Mouse (Mus musculus) heart, embryonic 13.5 days (tissue): ENCODE data around the gene Hist1h4j. TPM values are rescaled to one million over a fixed set of nuclear protein-coding genes. Genes with fewer than 3 reads are reported as not detected.
"Not testable (repeated sequence)": the region's sequence is repeated elsewhere in the genome, so short reads cannot be mapped to it uniquely, and the experiment has no call there.

Source experiments
- ATAC-seq: fragments of 200-750 bp; cut with Nextera tagmentation; 2 replicates; pipeline ENCODE4 v1.8.0; 2017; ENCODE audit warnings: moderate TSS enrichment; ENCODE audit not compliant: insufficient number of reproducible peaks, low FRiP score, low TSS enrichment; ENCODE audit errors: extremely low read depth
- H3K27ac ChIP-seq: fragments of 300-500 bp; sonication (generic); replicated peaks from 2 replicates; pipeline ENCODE4 v1.5.1; 2015; ENCODE audit warnings: moderate library complexity, mild to moderate bottlenecking, inconsistent platforms
- H3K27me3 ChIP-seq: fragments of 300-500 bp; sonication (generic); replicated peaks from 2 replicates; pipeline ENCODE4 v1.6.1; 2015; ENCODE audit warnings: mild to moderate bottlenecking, inconsistent platforms
- H3K36me3 ChIP-seq: fragments of 300-500 bp; sonication (generic); 2 replicates; pipeline ENCODE4 v1.6.1; 2015; ENCODE audit warnings: mild to moderate bottlenecking, inconsistent platforms
- H3K4me1 ChIP-seq: fragments of 300-500 bp; sonication (generic); 2 replicates; pipeline ENCODE4 v1.6.1; 2015; ENCODE audit warnings: inconsistent platforms
- H3K4me2 ChIP-seq: fragments of 300-500 bp; sonication (generic); 2 replicates; pipeline ENCODE4 v1.6.1; 2015; ENCODE audit warnings: inconsistent platforms, mild to moderate bottlenecking, moderate library complexity
- H3K4me3 ChIP-seq: fragments of 300-500 bp; sonication (generic); 2 replicates; pipeline ENCODE4 v1.5.1; 2015; ENCODE audit warnings: moderate library complexity, mild to moderate bottlenecking, inconsistent platforms
- H3K9ac ChIP-seq: fragments of 300-500 bp; sonication (generic); 2 replicates; pipeline ENCODE4 v1.6.1; 2015; ENCODE audit warnings: inconsistent platforms, mild to moderate bottlenecking, moderate library complexity
- H3K9me3 ChIP-seq: fragments of 300-500 bp; sonication (generic); 2 replicates; pipeline ENCODE4 v1.6.1; 2016; ENCODE audit warnings: inconsistent platforms
- WGBS: fragments of 180-500 bp; shearing (Covaris S2); methylation state at CpG from one replicate; pipeline ENCODE4 v1.1.7; 2015; ENCODE audit warnings: mixed read lengths; 5-methylcytosine and 5-hydroxymethylcytosine counted together
- polyA plus RNA-seq: library from polyadenylated mRNA; unstranded; fragments of >200 nt; fragmentation: Nextera tagmentation; extraction: Ambion mirVana; gene quantifications from 2 replicates; pipeline ENCODE4 v1.2.1, GENCODE M21; 2015

Hist1h4j gene
- polyA plus RNA-seq, 1 experiment from 2014 or later, result 0.45 TPM

- Histone ChIP-seq H3K9ac (peak overlapping the region; percentile 84), H3K36me3 (no peaks in the 10 kb centered on the region), H3K27ac (peak overlapping the region; percentile 95), H3K4me3 (no peak overlapping the region), H3K27me3 (no peaks in the 10 kb centered on the region), H3K9me3 (no peaks in the 10 kb centered on the region), H3K4me2 (no peak overlapping the region), H3K4me1 (peaks cover 21% of the 10 kb centered on the region)
- WGBS, result 73% methylated on average over 5 of the region's 5 CpGs
- no peak for ATAC-seq
Observed at GRCm38 (mm10) chr13:21733466-21733865, 1.4 kb upstream of the Hist1h4j start.

GRCm38 (mm10) chr13:21734010-21734905 lies 606 bp upstream of the Hist1h4j start:
- ATAC-seq, result peak; percentile 35; the same call in 1 of the 2 replicates
- no peaks in the 10 kb centered on the region for H3K27me3 ChIP-seq
- no peaks in the 10 kb centered on the region for H3K9me3 ChIP-seq
- under 1% methylated on average over 21 of the region's 21 CpGs for WGBS
- H3K4me1 ChIP-seq, result peaks cover 21% of the 10 kb centered on the region
- H3K9ac ChIP-seq, result peak overlapping the region; percentile 84
- peak overlapping the region; percentile 60 for H3K4me3 ChIP-seq
- peak overlapping the region; percentile 78 for H3K4me2 ChIP-seq
- no peaks in the 10 kb centered on the region for H3K36me3 ChIP-seq
- peak overlapping the region; percentile 95 for H3K27ac ChIP-seq

GRCm38 (mm10) chr13:21745006-21745405 lies 10.1 kb downstream of the Hist1h4j start:
- 72% methylated on average over 1 of the region's 1 CpGs for WGBS
- peaks cover 26% of the 10 kb centered on the region for H3K4me1 ChIP-seq
- no peak for ATAC-seq

DNA sequence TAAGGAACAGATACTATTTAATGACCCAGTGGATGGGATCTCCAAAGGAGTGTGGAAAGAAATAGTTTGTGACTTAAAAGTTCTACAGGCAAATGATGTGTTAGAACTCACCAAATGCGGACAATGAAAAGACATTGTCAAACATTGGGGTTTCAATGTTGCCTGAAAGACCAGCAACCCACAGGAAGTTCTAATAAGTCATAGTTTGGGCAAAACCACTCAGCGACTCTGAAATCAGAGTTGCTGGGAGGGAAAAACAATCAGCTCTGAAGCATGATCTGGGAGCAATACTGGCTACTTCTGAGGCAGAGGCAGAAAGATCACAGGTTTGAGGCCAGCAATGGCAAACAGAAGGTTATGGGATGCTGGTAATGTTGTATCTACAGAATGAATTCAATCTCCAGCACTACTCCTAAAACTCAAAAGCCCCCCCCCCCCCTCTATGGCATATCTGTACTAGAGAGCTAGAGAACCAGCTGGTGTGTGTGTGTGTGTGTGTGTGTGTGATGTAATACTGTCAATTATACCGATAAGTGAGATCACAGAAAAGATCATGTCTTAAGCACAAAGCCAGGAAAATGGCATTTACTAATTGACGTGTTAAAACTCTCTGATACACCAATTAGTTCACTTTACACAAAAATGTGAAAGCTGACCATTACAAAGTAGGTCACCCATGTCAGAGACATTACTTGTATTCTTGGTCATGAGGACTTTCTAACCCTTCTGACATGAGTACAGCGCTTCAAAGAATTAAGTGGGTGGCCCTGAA lies 14.7 kb downstream of the Hist1h4j start:
- Histone ChIP-seq H3K27ac (peak overlapping the region; percentile 94), H3K36me3 (no peaks in the 10 kb centered on the region), H3K4me1 (peaks cover 44% of the 10 kb centered on the region), H3K4me3 (peak overlapping the region; percentile 60), H3K9ac (peak overlapping the region; percentile 86), H3K27me3 (no peaks in the 10 kb centered on the region), H3K4me2 (peak overlapping the region; percentile 76), H3K9me3 (no peaks in the 10 kb centered on the region)
- WGBS, result 5% methylated on average over 5 of the region's 5 CpGs
- ATAC-seq, result no peak

More at GRCm38 (mm10) chr13:21745006-21745405, 10.1 kb downstream of the Hist1h4j start:
- Histone ChIP-seq H3K9me3 (no peaks in the 10 kb centered on the region), H3K27me3 (no peaks in the 10 kb centered on the region), H3K9ac (no peak overlapping the region), H3K27ac (no peak overlapping the region), H3K4me2 (no peak overlapping the region), H3K36me3 (no peaks in the 10 kb centered on the region), H3K4me3 (no peak overlapping the region)

DNA sequence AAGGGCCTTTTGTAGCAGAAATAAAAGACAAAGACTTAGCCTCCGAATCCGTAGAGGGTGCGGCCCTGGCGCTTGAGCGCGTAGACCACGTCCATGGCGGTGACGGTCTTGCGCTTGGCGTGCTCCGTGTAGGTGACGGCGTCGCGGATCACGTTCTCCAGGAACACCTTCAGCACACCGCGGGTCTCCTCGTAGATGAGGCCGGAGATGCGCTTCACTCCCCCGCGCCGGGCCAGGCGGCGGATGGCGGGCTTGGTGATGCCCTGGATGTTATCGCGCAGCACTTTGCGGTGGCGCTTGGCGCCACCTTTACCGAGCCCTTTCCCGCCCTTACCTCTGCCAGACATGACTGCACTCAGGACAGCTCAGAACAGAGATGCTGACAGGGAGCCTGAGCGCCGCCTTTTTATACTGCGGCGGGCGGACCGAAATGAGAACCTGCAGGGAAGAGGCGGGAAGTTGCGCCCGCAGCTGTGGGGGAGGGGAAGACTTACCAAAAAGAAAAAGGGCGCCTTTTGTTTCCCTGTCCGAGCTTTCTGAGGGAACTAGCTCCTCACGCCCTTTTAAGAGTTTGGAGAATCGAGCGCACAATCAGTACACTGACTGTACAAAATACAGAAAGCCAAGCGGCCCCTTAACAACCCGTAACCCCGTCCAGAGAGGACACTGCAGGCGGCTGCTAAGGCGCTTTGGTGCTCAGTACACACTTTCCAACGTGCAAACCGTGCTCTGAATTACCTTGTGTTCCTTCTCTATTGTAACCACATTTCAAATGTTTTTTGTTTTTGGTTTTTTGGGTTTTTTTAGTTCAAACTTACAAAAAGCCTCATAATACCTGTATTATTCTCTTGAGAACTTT lies 15.5 kb downstream of the Hist1h4j start, which contains the start of gene Hist1h4k:
Gene Hist1h4k, minus strand, starts transcription at position 347 of the 859 bp plus-strand sequence.
- peak; percentile 64; the same call in 1 of the 2 replicates for ATAC-seq
- H3K4me3 ChIP-seq, result peak within 1 kb of the TSS; percentile 60
- H3K9me3 ChIP-seq, H3K36me3 ChIP-seq, H3K27me3 ChIP-seq: not testable (repeated sequence)
- H3K4me1 ChIP-seq, result peaks cover 50% of the 10 kb centered on the region
- peak within 1 kb of the TSS; percentile 81 for H3K4me2 ChIP-seq
- H3K27ac ChIP-seq, result peak within 1 kb of the TSS; percentile 94
- H3K9ac ChIP-seq, result peak within 1 kb of the TSS; percentile 86
- under 1% methylated on average over 48 of the region's 56 CpGs for WGBS

DNA sequence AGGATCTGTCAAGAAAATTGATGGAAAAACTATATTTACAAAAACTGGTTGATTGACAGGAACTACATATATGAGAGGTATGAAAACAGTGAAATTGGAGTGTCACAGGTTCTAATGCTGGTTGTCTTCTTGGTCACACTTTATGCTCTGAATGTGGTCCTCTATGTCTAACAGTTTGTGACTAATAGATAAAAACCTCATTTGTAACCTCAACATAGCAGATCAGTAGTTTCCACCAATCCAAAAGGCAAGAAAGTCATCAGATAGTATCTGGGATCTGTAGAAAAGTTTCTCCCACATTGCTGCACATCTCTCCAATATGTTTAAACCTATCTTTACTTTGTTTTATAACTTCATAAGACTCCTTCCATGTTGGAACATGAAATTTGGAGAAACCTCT lies 16.6 kb downstream of the Hist1h4j start:
- Histone ChIP-seq H3K27me3 (no peaks in the 10 kb centered on the region), H3K36me3 (no peaks in the 10 kb centered on the region), H3K9ac (no peak overlapping the region), H3K9me3 (no peaks in the 10 kb centered on the region), H3K4me2 (peak overlapping the region; percentile 81; the same call in 1 of the 2 replicates), H3K4me1 (peaks cover 56% of the 10 kb centered on the region), H3K27ac (peak overlapping the region; percentile 93), H3K4me3 (no peak overlapping the region)
- ATAC-seq, result no peak

- H3K27me3 ChIP-seq, result no peaks in the 10 kb centered on the region
- no peaks in the 10 kb centered on the region for H3K9me3 ChIP-seq
- H3K9ac ChIP-seq, result peak overlapping the region; percentile 84; the same call in 1 of the 2 replicates
- H3K4me3 ChIP-seq, result no peak overlapping the region
- peaks cover 59% of the 10 kb centered on the region for H3K4me1 ChIP-seq
- no peak for ATAC-seq
- 30% methylated on average over 3 of the region's 3 CpGs for WGBS
- H3K36me3 ChIP-seq, result no peaks in the 10 kb centered on the region
- peak overlapping the region; percentile 93 for H3K27ac ChIP-seq
- peak overlapping the region; percentile 81 for H3K4me2 ChIP-seq
Observed at GRCm38 (mm10) chr13:21751827-21752226, 17.0 kb downstream of the Hist1h4j start.

GRCm38 (mm10) chr13:21752356-21752755 lies 17.5 kb downstream of the Hist1h4j start:
- peaks cover 58% of the 10 kb centered on the region for H3K4me1 ChIP-seq
- H3K36me3 ChIP-seq, result no peaks in the 10 kb centered on the region
- ATAC-seq, result no peak
- WGBS, result 38% methylated on average over 3 of the region's 3 CpGs
- peak overlapping the region; percentile 81 for H3K4me2 ChIP-seq
- peak overlapping the region; percentile 58; the same call in 1 of the 2 replicates for H3K4me3 ChIP-seq
- peak overlapping the region; percentile 93 for H3K27ac ChIP-seq
- H3K9ac ChIP-seq, result peak overlapping the region; percentile 84
- H3K9me3 ChIP-seq, result no peaks in the 10 kb centered on the region
- no peaks in the 10 kb centered on the region for H3K27me3 ChIP-seq

- Histone ChIP-seq H3K27me3 (no peaks in the 10 kb centered on the region), H3K36me3 (no peaks in the 10 kb centered on the region), H3K27ac (peak overlapping the region; percentile 93), H3K9me3 (no peaks in the 10 kb centered on the region), H3K4me3 (peak overlapping the region; percentile 58), H3K9ac (peak overlapping the region; percentile 84), H3K4me1 (peaks cover 55% of the 10 kb centered on the region), H3K4me2 (peak overlapping the region; percentile 81)
- WGBS, result 3% methylated on average over 10 of the region's 10 CpGs
- no peak for ATAC-seq
Observed at GRCm38 (mm10) chr13:21753051-21753523, 18.2 kb downstream of the Hist1h4j start.

- WGBS, result under 1% methylated on average over 48 of the region's 50 CpGs
- not testable (repeated sequence) for H3K36me3 ChIP-seq, H3K9me3 ChIP-seq, H3K27me3 ChIP-seq
- Histone ChIP-seq H3K4me3 (peak within 1 kb of the TSS; percentile 58), H3K4me2 (peak within 1 kb of the TSS; percentile 81), H3K27ac (peak within 1 kb of the TSS; percentile 93), H3K4me1 (peaks cover 51% of the 10 kb centered on the region), H3K9ac (peak within 1 kb of the TSS; percentile 84)
- peak; percentile 81 for ATAC-seq
Observed at GRCm38 (mm10) chr13:21753524-21754285, 18.8 kb downstream of the Hist1h4j start, which contains the start of the genes Hist1h2ak and Hist1h2bn. Gene Hist1h2ak (minus strand): TSS chr13:21753827. Gene Hist1h2bn (plus strand): TSS chr13:21754123.
